Comparison of ENCODE assay signal across 12 mouse cellular contexts in genomic region chr11:61618571-61618970, GRCm38 (mm10). TPM values are rescaled to one million over a fixed set of nuclear protein-coding genes. Genes with fewer than 3 reads are reported as not detected.
"Had no signal": no experiment of that assay in that cellular context is flagged by ENCODE, and none has a peak within 500 bp of the region (broad histone marks: within the 10 kb centered on the region; RNA-seq: fewer than 3 reads in every experiment).

No protein-coding gene starts in this region.

- H3K4me3 ChIP-seq: intestine, embryonic 15.5 days; limb, embryonic 10.5 days; liver, embryonic 12.5 days; lung, embryonic 15.5 days; midbrain, embryonic 15.5 days; neural tube, embryonic 12.5 days had no signal

- ATAC-seq: intestine, embryonic 15.5 days; liver, embryonic 12.5 days; midbrain, embryonic 15.5 days had no signal

- H3K27ac ChIP-seq: intestine, embryonic 15.5 days; limb, embryonic 10.5 days; liver, embryonic 12.5 days; lung, embryonic 15.5 days; midbrain, embryonic 15.5 days; neural tube, embryonic 12.5 days had no signal

- H3K9me3 ChIP-seq: intestine, embryonic 15.5 days; limb, embryonic 10.5 days; liver, embryonic 12.5 days; lung, embryonic 15.5 days; midbrain, embryonic 15.5 days; neural tube, embryonic 12.5 days had no signal

- H3K4me2 ChIP-seq: intestine, embryonic 15.5 days; liver, embryonic 12.5 days; lung, embryonic 15.5 days; midbrain, embryonic 11.5 days; neural tube, embryonic 12.5 days had no signal

- DNase-seq: layer of hippocampus, adult 9-11 months; spleen, adult 18-20 months; thymus, adult 18-20 months; thymus, postnatal 14 days had no signal

- H3K36me3 ChIP-seq: intestine, embryonic 15.5 days; limb, embryonic 10.5 days; liver, embryonic 12.5 days; lung, embryonic 15.5 days; midbrain, embryonic 15.5 days; neural tube, embryonic 12.5 days had no signal

- H3K27me3 ChIP-seq: intestine, embryonic 15.5 days; lung, embryonic 15.5 days; midbrain, embryonic 15.5 days; neural tube, embryonic 12.5 days had no signal

- H3K9ac ChIP-seq: intestine, embryonic 15.5 days; liver, embryonic 12.5 days; lung, embryonic 15.5 days; midbrain, embryonic 15.5 days; neural tube, embryonic 12.5 days had no signal

RNA-seq across cellular contexts. Expression of gene Epn2, which starts 39.1 kb away (rescaled TPM):
- total RNA-seq: monocyte, adult 5-6 weeks had no signal
